Mouse (Mus musculus) neural tube, embryonic 12.5 days (tissue): ENCODE results near the gene D2hgdh. TPM values are rescaled to one million over a fixed set of nuclear protein-coding genes. Genes with fewer than 3 reads are reported as not detected.

Experiments used
- ATAC-seq: fragments of 200-750 bp; cut with Nextera tagmentation; 2 replicates; pipeline ENCODE4 v1.8.0; 2017; ENCODE audit warnings: low read depth, mild to moderate bottlenecking, moderate TSS enrichment, moderate library complexity; ENCODE audit not compliant: low FRiP score
- H3K27ac ChIP-seq: fragments of 300-500 bp; sonication (generic); 2 replicates; pipeline ENCODE4 v1.5.1; 2016
- H3K27me3 ChIP-seq: fragments of 300-500 bp; sonication (generic); replicated peaks from 2 replicates; pipeline ENCODE4 v1.6.1; 2016; ENCODE audit warnings: mild to moderate bottlenecking
- H3K36me3 ChIP-seq: fragments of 300-500 bp; sonication (generic); 2 replicates; pipeline ENCODE4 v1.6.1; 2016; ENCODE audit warnings: mild to moderate bottlenecking
- H3K4me1 ChIP-seq: fragments of 300-500 bp; sonication (generic); 2 replicates; pipeline ENCODE4 v1.6.1; 2016
- H3K4me2 ChIP-seq: fragments of 300-500 bp; sonication (generic); replicated peaks from 2 replicates; pipeline ENCODE4 v1.6.1; 2016; ENCODE audit warnings: mild to moderate bottlenecking
- H3K4me3 ChIP-seq: fragments of 300-500 bp; sonication (generic); 2 replicates; pipeline ENCODE4 v1.5.1; 2016
- H3K9ac ChIP-seq: fragments of 300-500 bp; sonication (generic); 2 replicates; pipeline ENCODE4 v1.6.1; 2016; ENCODE audit warnings: mild to moderate bottlenecking
- H3K9me3 ChIP-seq: fragments of 300-500 bp; sonication (generic); 2 replicates; pipeline ENCODE4 v1.6.1; 2016; ENCODE audit warnings: mild to moderate bottlenecking
- WGBS: fragments of 180-500 bp; shearing (Covaris S2); methylation state at CpG from one replicate; pipeline ENCODE4 v1.1.7; 2016; 5-methylcytosine and 5-hydroxymethylcytosine counted together
- polyA plus RNA-seq: library from polyadenylated mRNA; unstranded; fragments of >200 nt; fragmentation: Nextera tagmentation; extraction: Ambion mirVana; gene quantifications from 2 replicates; pipeline ENCODE4 v1.2.1, GENCODE M21; 2016

D2hgdh gene
- polyA plus RNA-seq: 17.0 TPM in 2 replicates

DNA sequence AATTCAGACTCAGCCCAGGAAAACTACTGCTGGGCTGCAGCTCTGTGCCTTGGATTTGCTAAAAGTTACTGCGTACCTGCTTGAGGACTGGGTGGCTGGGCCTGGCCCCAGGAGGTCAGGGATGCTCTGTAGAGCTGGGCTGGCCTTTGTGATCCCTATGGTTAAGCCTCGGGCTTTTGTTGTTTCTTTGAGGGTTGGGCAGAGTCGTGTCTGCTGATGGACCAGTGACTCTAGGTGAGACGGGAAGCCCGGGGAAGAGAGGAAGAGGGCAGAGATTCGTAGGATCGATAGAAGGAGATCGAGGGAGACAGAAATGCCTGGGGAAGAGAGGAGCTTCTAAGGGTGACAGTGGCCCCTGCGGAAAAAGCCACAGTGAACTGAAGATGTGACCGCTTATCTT, at the start of gene D2hgdh:
D2hgdh (plus strand) TSS at position 301 of the 400 bp plus-strand sequence.
- peak within 1 kb of the TSS; percentile 89 for H3K27ac ChIP-seq
- peak within 1 kb of the TSS; percentile 52 for H3K4me3 ChIP-seq
- ATAC-seq: peak; percentile 18; the same call in 1 of the 2 replicates
- peaks cover 8% of the 10 kb centered on the region for H3K36me3 ChIP-seq
- peak within 1 kb of the TSS; percentile 80 for H3K4me2 ChIP-seq
- no peaks in the 10 kb centered on the region for H3K9me3 ChIP-seq
- H3K9ac ChIP-seq: peak within 1 kb of the TSS; percentile 64
- 5% methylated on average over 10 of the region's 10 CpGs for WGBS
- no peaks in the 10 kb centered on the region for H3K27me3 ChIP-seq
- H3K4me1 ChIP-seq: peaks cover 11% of the 10 kb centered on the region

DNA sequence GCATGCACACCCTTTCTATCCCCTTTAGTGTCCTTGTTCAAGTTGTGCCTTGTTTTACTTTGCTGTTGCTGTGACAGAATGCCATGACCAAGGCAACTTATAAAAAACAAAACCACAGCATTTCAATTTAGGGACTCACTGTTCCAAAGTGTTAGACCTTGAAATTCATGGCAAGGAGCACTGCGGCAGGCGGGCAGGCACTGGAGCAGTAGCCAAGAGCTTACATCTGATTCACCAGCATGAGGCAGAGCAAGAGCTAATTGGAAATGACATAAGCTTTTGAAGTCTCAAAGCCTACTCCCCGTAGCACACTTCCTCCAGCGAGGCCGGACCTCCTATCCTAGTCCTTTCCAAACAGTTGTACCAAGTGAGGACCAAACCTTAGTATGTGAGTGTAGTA, 48.0 kb upstream of the D2hgdh start:
- Histone ChIP-seq H3K27me3 (no peaks in the 10 kb centered on the region), H3K27ac (no peak overlapping the region), H3K9ac (no peak overlapping the region), H3K36me3 (peaks cover 80% of the 10 kb centered on the region), H3K9me3 (no peaks in the 10 kb centered on the region), H3K4me1 (no peaks in the 10 kb centered on the region), H3K4me3 (no peak overlapping the region), H3K4me2 (no peak overlapping the region)
- ATAC-seq: no peak
- 92% methylated on average over 5 of the region's 5 CpGs for WGBS

- H3K27ac ChIP-seq: no peak overlapping the region
- no peak overlapping the region for H3K9ac ChIP-seq
- no peaks in the 10 kb centered on the region for H3K4me1 ChIP-seq
- no peaks in the 10 kb centered on the region for H3K27me3 ChIP-seq
- peaks cover 95% of the 10 kb centered on the region for H3K36me3 ChIP-seq
- WGBS: 93% methylated on average over 2 of the region's 2 CpGs
- no peak overlapping the region for H3K4me3 ChIP-seq
- H3K9me3 ChIP-seq: no peaks in the 10 kb centered on the region
- no peak for ATAC-seq
- H3K4me2 ChIP-seq: no peak overlapping the region
Measured at GRCm38 (mm10) chr1:93786912-93787311, 37.8 kb upstream of the D2hgdh start.

- Histone ChIP-seq H3K27ac (no peak overlapping the region), H3K4me1 (no peaks in the 10 kb centered on the region), H3K9me3 (no peaks in the 10 kb centered on the region), H3K36me3 (peaks cover 68% of the 10 kb centered on the region), H3K27me3 (no peaks in the 10 kb centered on the region), H3K4me2 (no peak overlapping the region), H3K4me3 (no peak overlapping the region), H3K9ac (no peak overlapping the region)
- ATAC-seq: no peak
- WGBS: 95% methylated on average over 8 of the region's 8 CpGs
Measured at GRCm38 (mm10) chr1:93794526-93794925, 30.2 kb upstream of the D2hgdh start.

DNA sequence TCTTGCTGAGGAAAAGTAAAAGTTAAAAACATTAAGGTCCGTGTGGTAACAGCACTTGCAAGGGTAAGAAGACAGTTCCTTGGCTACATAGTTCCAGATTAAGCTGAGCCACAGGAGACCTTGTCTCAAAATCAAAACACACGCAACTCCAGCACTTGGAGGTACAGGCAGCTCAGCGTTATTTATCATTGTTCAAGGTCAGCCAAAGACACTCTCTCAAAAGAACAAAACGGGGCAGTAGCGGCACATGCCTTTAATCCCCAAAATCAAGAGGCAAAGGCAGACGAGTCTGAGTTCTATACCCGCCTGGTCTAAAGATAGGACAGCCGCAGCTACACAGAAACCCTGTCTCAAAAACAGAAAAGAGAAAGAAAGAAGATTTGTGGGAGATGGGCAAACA, 28.8 kb upstream of the D2hgdh start:
- no peaks in the 10 kb centered on the region for H3K9me3 ChIP-seq
- WGBS: 89% methylated on average over 8 of the region's 8 CpGs
- no peak for ATAC-seq
- H3K4me1 ChIP-seq: peaks cover 2% of the 10 kb centered on the region; the same call in 1 of the 2 replicates
- H3K27me3 ChIP-seq: no peaks in the 10 kb centered on the region
- H3K4me2 ChIP-seq: no peak overlapping the region
- H3K27ac ChIP-seq: no peak overlapping the region
- H3K9ac ChIP-seq: no peak overlapping the region
- H3K36me3 ChIP-seq: peaks cover 58% of the 10 kb centered on the region
- no peak overlapping the region for H3K4me3 ChIP-seq

DNA sequence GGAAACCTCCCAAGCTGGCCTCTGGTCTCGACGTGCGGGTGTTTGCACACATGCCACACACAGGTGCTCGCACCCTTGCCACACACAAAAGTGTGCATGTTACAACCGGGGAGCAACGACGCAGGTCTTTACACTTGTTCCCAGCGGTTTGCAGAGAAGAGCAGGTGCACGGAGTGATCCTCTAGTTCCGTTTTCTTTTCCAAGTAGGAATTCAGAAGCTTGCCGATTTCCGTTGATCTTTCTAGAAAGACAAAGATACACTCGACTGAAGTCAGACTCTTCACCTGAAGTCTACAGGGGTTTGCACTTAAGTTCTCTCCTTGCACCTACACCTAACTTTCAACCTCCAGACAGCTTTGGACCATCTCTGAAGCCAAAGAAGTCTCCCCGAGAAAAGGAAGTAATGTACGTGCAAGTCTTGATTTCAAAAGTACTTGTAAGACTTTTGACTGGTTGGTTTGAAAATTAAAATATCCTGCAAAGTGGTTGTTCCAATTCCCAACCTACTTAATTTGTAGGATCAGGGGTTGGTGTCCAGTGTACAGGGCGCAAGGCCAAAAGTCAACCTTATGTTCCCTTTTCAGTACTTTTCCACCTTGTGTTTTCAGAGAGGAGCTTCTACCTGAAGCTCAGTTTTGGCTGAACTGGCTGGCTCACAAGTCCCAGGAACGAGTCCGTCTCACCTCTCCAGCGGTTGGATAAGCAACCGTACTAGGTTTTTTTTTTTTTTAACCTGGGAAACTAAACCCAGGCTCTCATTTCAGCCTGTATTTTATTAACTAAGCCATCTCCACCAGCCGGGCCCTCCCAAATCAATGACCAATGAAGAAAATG, 23.8 kb upstream of the D2hgdh start:
- Histone ChIP-seq H3K4me2 (peak overlapping the region; percentile 68), H3K9ac (peak overlapping the region; percentile 67), H3K27ac (no peak overlapping the region), H3K4me1 (peaks cover 19% of the 10 kb centered on the region), H3K27me3 (no peaks in the 10 kb centered on the region), H3K9me3 (no peaks in the 10 kb centered on the region), H3K4me3 (peak overlapping the region; percentile 61), H3K36me3 (peaks cover 18% of the 10 kb centered on the region)
- WGBS: 78% methylated on average over 21 of the region's 21 CpGs
- ATAC-seq: no peak

DNA sequence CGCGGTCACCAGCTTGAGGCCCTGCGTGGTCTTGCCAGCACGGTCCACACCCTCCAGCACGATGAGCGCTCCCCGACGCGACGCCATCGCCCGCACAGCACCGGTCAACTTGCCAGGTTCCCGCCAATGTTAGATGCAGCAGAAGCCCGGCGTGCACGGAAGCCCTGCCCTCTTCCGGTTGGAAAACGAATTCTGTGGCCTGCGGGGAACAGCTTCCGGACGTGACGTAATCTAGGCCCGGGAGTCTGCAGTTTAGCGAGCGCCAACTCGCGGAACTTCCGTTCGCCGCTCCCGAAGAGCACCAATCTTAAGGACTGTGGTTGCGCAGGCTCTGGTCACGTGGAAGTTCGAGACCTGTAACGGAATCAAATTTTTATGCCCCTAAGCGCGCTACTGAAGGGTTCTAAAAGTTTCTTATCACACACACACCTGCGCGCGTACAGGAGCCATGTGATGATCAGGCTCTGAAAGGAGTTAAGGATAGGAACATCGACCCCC, 22.9 kb upstream of the D2hgdh start, which contains the start of gene Dtymk:
Dtymk (minus strand) TSS at position 194 of the 498 bp plus-strand sequence.
- peaks cover 27% of the 10 kb centered on the region for H3K36me3 ChIP-seq

DNA sequence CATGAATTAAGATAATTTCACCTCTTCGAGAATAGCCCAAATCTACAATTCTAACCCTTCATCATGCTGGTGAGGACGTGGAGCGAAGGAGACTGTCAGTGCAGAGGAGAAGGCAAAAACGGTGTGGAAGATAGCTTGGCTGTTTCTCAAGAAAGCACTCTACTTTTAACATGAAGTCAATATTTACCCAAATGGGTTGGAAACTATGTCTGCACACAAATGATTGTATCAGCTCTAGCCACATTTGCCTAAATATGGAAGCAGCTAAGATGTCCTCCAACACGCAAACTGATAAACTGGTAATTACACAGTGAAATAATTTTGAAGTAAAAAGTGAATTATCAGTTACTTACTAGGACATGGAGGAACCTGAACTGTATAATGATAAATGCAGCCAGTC, 21.9 kb upstream of the D2hgdh start:
- peaks cover 30% of the 10 kb centered on the region for H3K36me3 ChIP-seq
- no peak overlapping the region for H3K27ac ChIP-seq
- no peaks in the 10 kb centered on the region for H3K27me3 ChIP-seq
- H3K9me3 ChIP-seq: no peaks in the 10 kb centered on the region
- H3K4me2 ChIP-seq: peak overlapping the region; percentile 83
- no peak overlapping the region for H3K4me3 ChIP-seq
- H3K4me1 ChIP-seq: peaks cover 19% of the 10 kb centered on the region
- ATAC-seq: no peak
- WGBS: 87% methylated on average over 5 of the region's 5 CpGs
- H3K9ac ChIP-seq: no peak overlapping the region

More for the DNA sequence above, 22.9 kb upstream of the D2hgdh start, which contains the start of gene Dtymk:
- Histone ChIP-seq H3K9ac (peak within 1 kb of the TSS; percentile 67), H3K4me1 (peaks cover 19% of the 10 kb centered on the region), H3K27ac (peak within 1 kb of the TSS; percentile 7; the same call in 1 of the 2 replicates), H3K27me3 (no peaks in the 10 kb centered on the region), H3K9me3 (no peaks in the 10 kb centered on the region), H3K4me3 (peak within 1 kb of the TSS; percentile 61), H3K4me2 (peak within 1 kb of the TSS; percentile 83)
- ATAC-seq: peak; percentile 55
- under 1% methylated on average over 42 of the region's 42 CpGs for WGBS

DNA sequence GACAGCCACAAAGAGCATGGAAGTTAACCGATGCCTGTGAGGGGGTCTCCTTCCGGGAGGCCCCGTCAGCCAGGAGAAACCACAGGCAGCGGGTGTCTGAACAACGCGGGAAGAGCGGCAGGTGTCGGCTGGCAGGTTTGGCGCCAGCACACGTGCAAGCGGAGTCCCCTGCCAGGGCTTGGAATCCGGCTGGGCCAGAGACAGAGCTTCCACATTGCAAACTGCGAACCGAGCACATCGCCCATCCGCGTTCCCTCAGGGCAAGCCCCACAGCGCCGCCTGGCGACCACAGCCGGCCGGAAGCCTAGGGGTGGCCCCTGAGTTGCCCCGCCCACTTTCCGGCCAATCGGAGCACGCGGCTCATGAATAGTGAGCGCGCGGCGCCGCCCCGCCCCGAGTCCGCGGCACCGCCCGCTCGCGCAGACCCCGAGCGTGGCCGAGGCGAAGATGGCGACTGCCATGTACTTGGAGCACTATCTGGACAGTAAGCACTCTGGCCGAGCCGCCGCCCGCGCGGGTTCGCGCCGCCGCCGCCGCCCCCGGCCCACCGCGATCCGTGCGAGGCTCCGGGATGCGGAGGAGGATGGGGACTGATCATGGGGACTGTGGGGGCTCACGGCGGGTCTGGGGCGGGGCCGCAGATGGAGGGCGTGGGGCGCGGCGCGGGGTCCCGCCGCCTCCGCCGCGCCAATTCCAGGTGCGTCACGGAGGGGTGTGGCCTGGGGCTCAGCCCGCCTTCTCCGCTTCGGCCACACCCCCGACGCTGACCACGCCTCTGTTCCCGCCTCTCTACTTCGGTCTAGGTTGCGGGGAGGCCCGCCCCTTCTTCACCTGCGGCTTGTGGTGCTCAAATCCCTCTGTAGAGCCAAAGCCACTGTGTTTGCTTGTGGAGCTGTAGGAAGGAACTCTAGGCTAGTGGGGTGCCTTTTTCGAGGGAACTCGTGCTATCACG, 20.9 kb upstream of the D2hgdh start, which contains the start of gene Ing5:
Ing5 (plus strand) TSS at position 410 of the 952 bp plus-strand sequence.
- peaks cover 34% of the 10 kb centered on the region for H3K36me3 ChIP-seq
- peak within 1 kb of the TSS; percentile 83 for H3K4me3 ChIP-seq
- no peaks in the 10 kb centered on the region for H3K9me3 ChIP-seq
- ATAC-seq: peak; percentile 97
- WGBS: under 1% methylated on average over 91 of the region's 94 CpGs
- no peaks in the 10 kb centered on the region for H3K27me3 ChIP-seq
- peak within 1 kb of the TSS; percentile 83 for H3K4me2 ChIP-seq
- H3K9ac ChIP-seq: peak within 1 kb of the TSS; percentile 84
- peak within 1 kb of the TSS; percentile 92 for H3K27ac ChIP-seq
- H3K4me1 ChIP-seq: peaks cover 19% of the 10 kb centered on the region

DNA sequence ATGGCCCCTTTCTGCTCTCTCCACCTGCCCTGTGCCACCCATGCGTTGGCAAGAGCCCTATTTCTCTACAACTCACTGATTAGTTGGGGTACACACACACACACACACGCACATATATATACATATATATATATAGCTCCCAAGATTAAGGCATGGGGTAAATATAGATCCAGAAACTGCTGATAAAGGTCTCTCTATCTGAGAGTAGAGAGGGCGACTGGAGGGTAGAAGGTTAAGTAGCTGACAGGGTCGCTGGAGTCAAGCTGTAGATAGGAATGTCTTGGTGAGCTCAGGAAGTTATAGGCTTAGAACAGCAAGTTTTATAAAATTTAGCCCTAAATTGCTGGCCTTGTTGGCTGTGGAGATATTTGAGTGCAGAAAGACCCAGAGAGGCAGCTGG, 19.9 kb upstream of the D2hgdh start:
- peaks cover 31% of the 10 kb centered on the region for H3K36me3 ChIP-seq
- no peak overlapping the region for H3K27ac ChIP-seq
- H3K4me3 ChIP-seq: peak overlapping the region; percentile 83; the same call in 1 of the 2 replicates
- no peak overlapping the region for H3K9ac ChIP-seq
- no peak for ATAC-seq
- H3K4me2 ChIP-seq: peak overlapping the region; percentile 83
- 68% methylated on average over 4 of the region's 4 CpGs for WGBS
- peaks cover 19% of the 10 kb centered on the region for H3K4me1 ChIP-seq
- no peaks in the 10 kb centered on the region for H3K9me3 ChIP-seq
- H3K27me3 ChIP-seq: no peaks in the 10 kb centered on the region

GRCm38 (mm10) chr1:93805221-93805951, 19.3 kb upstream of the D2hgdh start:
- Histone ChIP-seq H3K4me1 (peaks cover 19% of the 10 kb centered on the region), H3K9me3 (no peaks in the 10 kb centered on the region), H3K27me3 (no peaks in the 10 kb centered on the region), H3K9ac (no peak overlapping the region), H3K36me3 (peaks cover 34% of the 10 kb centered on the region), H3K4me2 (peak overlapping the region; percentile 83), H3K27ac (no peak overlapping the region), H3K4me3 (no peak overlapping the region)
- WGBS: 79% methylated on average over 5 of the region's 5 CpGs
- no peak for ATAC-seq
